Mouse (Mus musculus) lung, adult 2 months (tissue): ENCODE data around the gene Klhl9.

Experiments used
- CTCF ChIP-seq: fragments of 200-500 bp; IDR thresholded peaks from 2 replicates; pipeline ENCODE4 v1.5.1; 2011; ENCODE audit warnings: mild to moderate bottlenecking, low read length, control low read depth; ENCODE audit not compliant: insufficient read depth
- POLR2A ChIP-seq: fragments of 200-500 bp; IDR thresholded peaks from 2 replicates; pipeline ENCODE4 v1.6.1; 2011; ENCODE audit warnings: low read depth, mild to moderate bottlenecking, control low read depth, low read length, borderline replicate concordance; ENCODE audit errors: extremely low read depth

DNA sequence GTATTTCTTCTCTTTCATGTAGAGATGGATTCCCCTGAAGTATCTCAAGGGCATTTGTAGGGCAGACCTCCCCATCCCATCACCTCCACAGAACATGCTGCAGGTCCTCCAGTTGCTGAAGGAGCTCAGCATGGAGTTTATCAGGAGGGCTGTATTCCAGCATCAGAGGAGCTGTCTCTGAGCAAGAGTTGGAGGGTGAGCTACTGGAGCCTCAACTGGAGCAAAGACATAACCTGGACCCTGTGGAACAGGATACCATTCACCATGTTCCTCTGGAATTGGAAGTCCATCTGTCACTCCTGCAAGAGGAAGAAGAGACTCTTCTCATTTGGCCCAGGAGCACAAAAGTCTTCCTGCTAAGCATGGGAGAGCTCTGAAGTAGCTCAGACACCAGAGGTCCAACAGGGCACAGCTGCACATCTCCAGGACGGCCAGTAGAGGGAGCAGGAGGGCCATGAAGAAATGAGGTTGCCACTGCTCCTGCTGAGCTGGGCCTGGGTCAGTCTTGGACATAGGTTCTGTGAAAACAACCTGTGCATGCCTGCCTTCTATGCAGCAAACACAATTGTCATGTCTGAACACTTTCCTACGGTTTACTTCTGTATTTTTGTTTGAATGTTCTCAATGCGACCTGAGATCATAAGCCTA, 25.9 kb downstream of the Klhl9 start:
- peak; percentile 100 for TF ChIP-seq CTCF
- no peak; the same call in 1 of the 2 replicates for TF ChIP-seq POLR2A
